Mouse (Mus musculus) small intestine, adult 10 weeks (tissue): ENCODE results near the gene Rassf10. TPM values are rescaled to one million over a fixed set of nuclear protein-coding genes. Genes with fewer than 3 reads are reported as not detected.

Experiments
- polyA plus RNA-seq: library from polyadenylated mRNA; stranded (reverse); fragments of 350-450 nt; fragmentation: Illumina TruSeq; extraction: RNeasy Lipid Tissue Mini Kit (QIAGEN cat#74804); gene quantifications from one replicate; pipeline ENCODE4 v1.2.3, GENCODE M21; 2014; ENCODE audit warnings: low replicate concordance

The Rassf10 gene
- polyA plus RNA-seq: 0.11 TPM

DNA sequence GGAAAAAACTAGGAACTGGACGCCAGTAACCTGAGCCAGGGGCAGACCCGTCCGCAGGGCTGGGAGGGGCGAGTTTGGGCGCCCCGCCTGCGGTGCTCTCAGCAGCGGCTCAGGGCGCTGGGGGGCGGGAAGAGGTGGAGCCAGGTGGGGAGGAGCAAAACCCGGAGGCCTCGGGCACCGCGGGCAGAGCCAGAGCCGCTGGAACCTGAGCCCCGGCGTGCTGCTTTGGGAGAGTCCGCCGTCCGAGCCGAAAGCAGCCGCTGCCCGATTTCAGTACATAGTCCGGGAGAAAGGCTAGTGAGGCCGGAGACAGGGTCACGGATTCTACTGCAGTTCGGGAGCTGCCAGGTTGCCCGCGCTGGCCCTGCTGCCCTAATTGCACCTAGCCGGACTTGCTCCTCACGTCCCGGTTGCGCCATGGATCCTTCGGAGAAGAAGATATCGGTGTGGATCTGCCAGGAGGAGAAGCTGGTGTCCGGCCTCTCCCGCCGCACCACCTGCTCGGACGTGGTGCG, at the start of gene Rassf10:
TSS of gene Rassf10 (plus strand) at position 186 of the 515 bp plus-strand sequence.

